Mouse (Mus musculus) heart, embryonic 15.5 days (tissue): Measurements from ENCODE around the gene Tas2r136. TPM values are rescaled to one million over a fixed set of nuclear protein-coding genes. Genes with fewer than 3 reads are reported as not detected.
A peak's percentile ranks its signal among the peaks of the same experiment; 100 is the strongest.

ENCODE experiments used
- ATAC-seq: fragments of 200-750 bp; cut with Nextera tagmentation; replicated peaks from 2 replicates; pipeline ENCODE4 v1.8.0; 2017; ENCODE audit warnings: low read depth, moderate TSS enrichment; ENCODE audit not compliant: insufficient number of reproducible peaks, insufficient read depth, low FRiP score
- H3K27ac ChIP-seq: fragments of 300-500 bp; sonication (generic); 2 replicates; pipeline ENCODE4 v1.5.1; 2015; ENCODE audit warnings: mild to moderate bottlenecking, inconsistent platforms
- H3K27me3 ChIP-seq: fragments of 300-500 bp; sonication (generic); 2 replicates; pipeline ENCODE4 v1.6.1; 2015; ENCODE audit warnings: inconsistent platforms
- H3K36me3 ChIP-seq: fragments of 300-500 bp; sonication (generic); 2 replicates; pipeline ENCODE4 v1.6.1; 2015; ENCODE audit warnings: mild to moderate bottlenecking, inconsistent platforms
- H3K4me1 ChIP-seq: fragments of 300-500 bp; sonication (generic); replicated peaks from 2 replicates; pipeline ENCODE4 v1.6.1; 2015; ENCODE audit warnings: inconsistent platforms
- H3K4me2 ChIP-seq: fragments of 300-500 bp; sonication (generic); 2 replicates; pipeline ENCODE4 v1.6.1; 2015; ENCODE audit warnings: inconsistent platforms, mild to moderate bottlenecking, moderate library complexity
- H3K4me3 ChIP-seq: fragments of 300-500 bp; sonication (generic); 2 replicates; pipeline ENCODE4 v1.5.1; 2015; ENCODE audit warnings: mild to moderate bottlenecking, inconsistent platforms
- H3K9ac ChIP-seq: fragments of 300-500 bp; sonication (generic); 2 replicates; pipeline ENCODE4 v1.6.1; 2015; ENCODE audit warnings: mild to moderate bottlenecking, inconsistent platforms
- H3K9me3 ChIP-seq: fragments of 300-500 bp; sonication (generic); replicated peaks from 2 replicates; pipeline ENCODE4 v1.6.1; 2016; ENCODE audit warnings: inconsistent platforms
- WGBS: fragments of 180-500 bp; shearing (Covaris S2); methylation state at CpG from one replicate; pipeline ENCODE4 v1.1.7; 2015; ENCODE audit warnings: mixed read lengths; 5-methylcytosine and 5-hydroxymethylcytosine counted together
- polyA plus RNA-seq: library from polyadenylated mRNA; unstranded; fragments of >200 nt; fragmentation: Nextera tagmentation; extraction: Ambion mirVana; gene quantifications from 2 replicates; pipeline ENCODE4 v1.2.1, GENCODE M21; 2015

Tas2r136 gene
- polyA plus RNA-seq, result not detected in 2 replicates

DNA sequence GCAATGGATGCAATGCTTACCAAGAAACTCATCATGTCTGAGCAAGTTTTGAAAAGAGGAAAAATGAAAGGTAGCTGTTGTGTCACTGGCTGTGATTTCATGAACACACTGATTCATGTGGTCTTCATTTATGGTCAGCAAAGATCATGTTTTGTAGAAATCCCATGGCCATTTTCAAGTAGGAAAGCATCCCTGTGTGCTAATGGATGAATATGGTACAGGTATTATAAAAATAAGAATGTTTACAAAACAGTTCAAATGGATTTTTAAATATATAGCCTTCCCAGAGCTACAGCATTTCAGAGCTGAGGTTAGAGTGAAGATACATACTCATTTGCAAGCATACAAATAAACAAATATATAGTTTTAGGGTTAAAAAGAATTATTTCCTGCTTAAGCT lies at the start of gene Tas2r136:
Tas2r136 (minus strand) TSS at position 101 of the 400 bp plus-strand sequence.
- Histone ChIP-seq H3K36me3 (no peaks in the 10 kb centered on the region), H3K9ac (no peak within 1 kb of the TSS), H3K4me2 (no peak within 1 kb of the TSS), H3K27ac (no peak within 1 kb of the TSS), H3K4me3 (no peak within 1 kb of the TSS), H3K9me3 (no peaks in the 10 kb centered on the region), H3K4me1 (no peaks in the 10 kb centered on the region), H3K27me3 (no peaks in the 10 kb centered on the region)
- no peak for ATAC-seq

- H3K9ac ChIP-seq, result no peak within 1 kb of the TSS
Measured at GRCm38 (mm10) chr6:132802518-132802917, 24.6 kb upstream of the Tas2r136 start, which contains the start of gene Tas2r117. TSS of gene Tas2r117 (plus strand) at chr6:132802818.

DNA sequence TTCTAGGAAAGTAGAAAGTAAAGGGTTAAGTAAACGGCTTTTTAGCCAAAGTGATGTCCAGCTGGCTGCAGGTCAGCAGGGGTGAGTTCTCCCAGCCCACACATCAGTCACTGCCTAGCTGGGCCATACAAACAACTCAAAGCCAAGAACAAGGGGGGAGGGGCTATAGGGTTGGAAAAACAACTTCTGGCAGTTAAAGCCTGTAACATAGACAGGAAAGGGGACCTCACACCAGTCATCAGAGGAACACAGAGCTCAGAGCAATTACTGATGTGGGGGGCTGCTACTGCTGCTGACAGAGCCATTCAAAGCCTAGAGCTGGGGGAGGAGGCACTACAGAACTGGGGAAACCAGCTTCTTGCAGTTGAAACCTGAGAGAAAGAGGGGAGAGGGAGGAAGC lies 17.4 kb upstream of the Tas2r136 start:
- Histone ChIP-seq H3K27me3 (no peaks in the 10 kb centered on the region), H3K27ac (no peak overlapping the region), H3K9me3 (peaks cover 11% of the 10 kb centered on the region; the same call in 1 of the 2 replicates), H3K36me3 (no peaks in the 10 kb centered on the region), H3K9ac (no peak overlapping the region), H3K4me1 (no peaks in the 10 kb centered on the region), H3K4me3 (no peak overlapping the region), H3K4me2 (no peak overlapping the region)
- 19% methylated on average over 1 of the region's 1 CpGs for WGBS
- ATAC-seq, result 0 out of 2 replicates have a peak, but pooled peaks have one; percentile 14

More at GRCm38 (mm10) chr6:132802518-132802917, 24.6 kb upstream of the Tas2r136 start, which contains the start of gene Tas2r117:
- H3K27me3 ChIP-seq, result no peaks in the 10 kb centered on the region
- no peak within 1 kb of the TSS for H3K4me3 ChIP-seq
- no peaks in the 10 kb centered on the region for H3K9me3 ChIP-seq
- no peak within 1 kb of the TSS for H3K4me2 ChIP-seq
- 71% methylated on average over 1 of the region's 1 CpGs for WGBS
- ATAC-seq, result no peak
- no peaks in the 10 kb centered on the region for H3K4me1 ChIP-seq
- no peaks in the 10 kb centered on the region for H3K36me3 ChIP-seq
- no peak within 1 kb of the TSS for H3K27ac ChIP-seq

- no peak for ATAC-seq
- 91% methylated on average over 2 of the region's 2 CpGs for WGBS
Measured at GRCm38 (mm10) chr6:132761831-132762230, 16.1 kb downstream of the Tas2r136 start, which contains the start of gene Tas2r102. TSS of gene Tas2r102 (plus strand) at chr6:132762131.

DNA sequence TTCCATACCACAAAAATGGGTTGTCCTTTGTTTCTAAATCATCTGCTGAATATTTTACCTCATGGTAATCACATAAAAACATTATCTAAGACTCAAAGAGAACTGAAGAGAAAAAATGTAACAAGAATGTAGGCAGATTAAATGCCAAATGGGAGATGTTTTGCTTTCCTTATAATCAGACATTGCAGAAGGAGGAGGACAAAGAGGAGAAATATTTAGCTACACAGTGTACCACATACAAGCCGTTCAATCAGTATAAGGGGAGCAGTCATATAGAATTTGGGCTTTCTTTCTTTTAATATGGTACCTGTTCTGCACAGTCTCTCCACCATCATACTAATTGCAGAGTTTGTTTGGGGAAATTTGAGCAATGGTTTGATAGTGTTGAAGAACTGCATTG lies 23.5 kb downstream of the Tas2r136 start, which contains the start of gene Tas2r124:
Tas2r124 (plus strand) TSS at position 301 of the 400 bp plus-strand sequence.
- H3K27me3 ChIP-seq, result no peaks in the 10 kb centered on the region
- no peak within 1 kb of the TSS for H3K9ac ChIP-seq
- H3K4me3 ChIP-seq, result no peak within 1 kb of the TSS
- no peaks in the 10 kb centered on the region for H3K9me3 ChIP-seq
- H3K4me1 ChIP-seq, result no peaks in the 10 kb centered on the region
- H3K27ac ChIP-seq, result no peak within 1 kb of the TSS
- no peaks in the 10 kb centered on the region for H3K36me3 ChIP-seq
- 82% methylated on average over 1 of the region's 1 CpGs for WGBS
- no peak for ATAC-seq
- H3K4me2 ChIP-seq, result no peak within 1 kb of the TSS

More at GRCm38 (mm10) chr6:132761831-132762230, 16.1 kb downstream of the Tas2r136 start, which contains the start of gene Tas2r102:
- Histone ChIP-seq H3K9me3 (no peaks in the 10 kb centered on the region), H3K27me3 (no peaks in the 10 kb centered on the region), H3K4me2 (no peak within 1 kb of the TSS), H3K9ac (no peak within 1 kb of the TSS), H3K27ac (no peak within 1 kb of the TSS), H3K4me3 (no peak within 1 kb of the TSS), H3K4me1 (no peaks in the 10 kb centered on the region), H3K36me3 (no peaks in the 10 kb centered on the region)

GRCm38 (mm10) chr6:132750206-132750605 lies 27.8 kb downstream of the Tas2r136 start:
- H3K36me3 ChIP-seq, result no peaks in the 10 kb centered on the region
- no peaks in the 10 kb centered on the region for H3K4me1 ChIP-seq
- no peak overlapping the region for H3K27ac ChIP-seq
- no peak overlapping the region for H3K4me2 ChIP-seq
- no peak overlapping the region for H3K4me3 ChIP-seq
- ATAC-seq, result 0 out of 2 replicates have a peak, but pooled peaks have one; percentile 18
- WGBS, result 52% methylated on average over 2 of the region's 2 CpGs
- no peak overlapping the region for H3K9ac ChIP-seq
- H3K9me3 ChIP-seq, result no peaks in the 10 kb centered on the region
- H3K27me3 ChIP-seq, result no peaks in the 10 kb centered on the region

GRCm38 (mm10) chr6:132737935-132738334 lies 40.0 kb downstream of the Tas2r136 start, which contains the start of gene Tas2r115:
TSS of gene Tas2r115 (minus strand) at chr6:132738035.
- Histone ChIP-seq H3K4me2 (no peak within 1 kb of the TSS), H3K27me3 (no peaks in the 10 kb centered on the region)
- ATAC-seq, result no peak

More at GRCm38 (mm10) chr6:132737935-132738334, 40.0 kb downstream of the Tas2r136 start, which contains the start of gene Tas2r115:
- no peaks in the 10 kb centered on the region for H3K36me3 ChIP-seq
- H3K27ac ChIP-seq, result no peak within 1 kb of the TSS
- WGBS, result 72% methylated on average over 2 of the region's 2 CpGs
- H3K9me3 ChIP-seq, result no peaks in the 10 kb centered on the region
- no peaks in the 10 kb centered on the region for H3K4me1 ChIP-seq
- no peak within 1 kb of the TSS for H3K9ac ChIP-seq
- H3K4me3 ChIP-seq, result no peak within 1 kb of the TSS

Other genes starting within 250 kb of the Tas2r136 start
- gene Prh1, start 208.4 kb downstream of the Tas2r136 start, polyA plus RNA-seq, result not detected in 2 replicates
- gene Prp2, start 182.2 kb downstream of the Tas2r136 start, polyA plus RNA-seq, result not detected in 2 replicates
- gene A630073D07Rik, start 126.6 kb downstream of the Tas2r136 start, polyA plus RNA-seq, result not detected in 2 replicates
- gene Tas2r120, start 121.2 kb downstream of the Tas2r136 start, polyA plus RNA-seq, result not detected in 2 replicates
- not detected in 2 replicates for gene Tas2r121, start 77.2 kb downstream of the Tas2r136 start, polyA plus RNA-seq
- not detected in 2 replicates for gene Tas2r122, start 66.2 kb downstream of the Tas2r136 start, polyA plus RNA-seq
- gene Tas2r115, start 40.1 kb downstream of the Tas2r136 start, polyA plus RNA-seq, result not detected in 2 replicates
- gene Tas2r124, start 23.4 kb downstream of the Tas2r136 start, polyA plus RNA-seq, result not detected in 2 replicates
- gene Tas2r102, start 16.0 kb downstream of the Tas2r136 start, polyA plus RNA-seq, result not detected in 2 replicates
- not detected in 2 replicates for gene Tas2r117, start 24.7 kb upstream of the Tas2r136 start, polyA plus RNA-seq
- not detected in 2 replicates for gene Tas2r123, start 69.0 kb upstream of the Tas2r136 start, polyA plus RNA-seq
- not detected in 2 replicates for gene Tas2r116, start 77.3 kb upstream of the Tas2r136 start, polyA plus RNA-seq
- not detected in 2 replicates for gene Tas2r110, start 89.8 kb upstream of the Tas2r136 start, polyA plus RNA-seq
- gene Tas2r113, start 114.8 kb upstream of the Tas2r136 start, polyA plus RNA-seq, result not detected in 2 replicates
- not detected in 2 replicates for gene Tas2r125, start 131.5 kb upstream of the Tas2r136 start, polyA plus RNA-seq
- gene Tas2r129, start 172.9 kb upstream of the Tas2r136 start, polyA plus RNA-seq, result not detected in 2 replicates
- gene Tas2r131, start 179.8 kb upstream of the Tas2r136 start, polyA plus RNA-seq, result not detected in 2 replicates
- gene Tas2r109, start 202.8 kb upstream of the Tas2r136 start, polyA plus RNA-seq, result not detected in 2 replicates